Mouse (Mus musculus) liver, embryonic 14.5 days (tissue): ENCODE measurements around the gene Ttyh2.

Experiments used
- CTCF ChIP-seq: IDR thresholded peaks from 2 replicates; pipeline ENCODE4 v1.5.1; 2016; ENCODE audit warnings: antibody characterized with exemption, low read depth, control low read depth
- EP300 ChIP-seq: IDR thresholded peaks from 2 replicates; pipeline ENCODE4 v1.6.1; 2016; ENCODE audit warnings: antibody characterized with exemption, low read depth

- TF ChIP-seq CTCF (no peak), EP300 (no peak)
Observed at GRCm38 (mm10) chr11:114727826-114728186, 52.6 kb downstream of the Ttyh2 start.
